ENCODE assay signal across 21 mouse cellular contexts in the genomic region with DNA sequence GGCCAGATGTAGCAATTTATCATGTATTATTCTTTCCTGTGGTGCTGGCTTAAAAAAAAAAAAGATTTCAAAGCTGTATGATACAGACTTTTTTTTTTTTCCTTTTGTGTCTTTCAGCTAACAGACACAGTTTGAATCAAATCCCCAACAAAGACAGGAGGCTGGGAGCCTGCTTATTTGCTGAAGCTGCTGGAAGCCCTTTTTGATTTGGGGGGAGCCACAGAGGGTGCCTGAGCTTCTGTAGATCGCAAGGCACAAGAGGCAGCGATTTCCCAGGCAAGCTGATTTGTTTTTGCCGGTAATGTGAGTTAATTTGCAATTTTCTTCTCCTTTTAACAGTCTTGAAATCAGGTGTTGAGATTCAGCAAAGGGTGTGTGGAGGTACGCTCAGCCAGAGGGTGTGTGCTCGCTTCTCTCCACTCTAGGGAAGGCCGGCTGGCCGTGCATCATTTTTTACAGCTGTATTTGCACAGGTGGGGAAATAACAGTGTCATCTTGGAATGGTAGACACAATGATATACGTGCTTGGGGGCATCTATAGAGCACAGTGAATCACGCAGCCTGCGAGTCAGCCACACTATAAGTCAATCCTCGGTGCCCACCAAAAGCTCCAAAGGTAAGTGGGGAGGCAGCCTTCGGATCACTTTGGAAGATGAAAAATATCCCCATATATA.
DNase-seq lines count a peak whose midpoint lies in the region; ATAC-seq and TF ChIP-seq lines count a peak whose summit lies in the region.
"Had no signal": no experiment of that assay in that cellular context is flagged by ENCODE, and none has a peak within 500 bp of the region (broad histone marks: within the 10 kb centered on the region; RNA-seq: fewer than 3 reads in every experiment).

No protein-coding gene starts in this region.

- no peak for DNase-seq in forebrain, embryonic 10.5 days (ENCODE audit: extremely low spot score, low spot score)
- DNase-seq in midbrain, embryonic 10.5 days (ENCODE audit: low spot score), result no peak
- no peak for DNase-seq in midbrain, postnatal 0 days (ENCODE audit: low spot score)
- no peak for DNase-seq in layer of hippocampus, adult 9-11 months
- no peak for DNase-seq in layer of hippocampus, postnatal 25 days (ENCODE audit: extremely low spot score in 1 of 2, low spot score in 1 of 2)
- DNase-seq: adrenal gland, postnatal 10 days; cerebellum, adult 11-12 months; cerebellum, postnatal 14 days; gastrocnemius, adult 2 months; kidney, adult 8-10 months; kidney, postnatal 14 days; thymus, postnatal 36 days had no signal

- H3K4me1 ChIP-seq in forebrain, embryonic 13.5 days, result peaks cover 28% of the 10 kb centered on the region
- peaks cover 15% of the 10 kb centered on the region for H3K4me1 ChIP-seq in forebrain, embryonic 10.5 days
- peaks cover 11% of the 10 kb centered on the region for H3K4me1 ChIP-seq in midbrain, embryonic 12.5 days
- peaks cover 11% of the 10 kb centered on the region; the same call in 1 of the 2 replicates for H3K4me1 ChIP-seq in midbrain, embryonic 10.5 days
- peaks cover 4% of the 10 kb centered on the region for H3K4me1 ChIP-seq in midbrain, postnatal 0 days (ENCODE audit: insufficient read depth, low read length)
- H3K4me1 ChIP-seq: embryonic facial prominence, embryonic 10.5 days; heart, embryonic 12.5 days; limb, embryonic 15.5 days; liver, embryonic 15.5 days had no signal

- H3K9me3 ChIP-seq in forebrain, embryonic 13.5 days (replicated peaks), result no peaks in the 10 kb centered on the region
- no peaks in the 10 kb centered on the region for H3K9me3 ChIP-seq in forebrain, embryonic 10.5 days
- H3K9me3 ChIP-seq in midbrain, embryonic 12.5 days, result no peaks in the 10 kb centered on the region
- no peaks in the 10 kb centered on the region for H3K9me3 ChIP-seq in midbrain, embryonic 10.5 days (replicated peaks)
- H3K9me3 ChIP-seq in midbrain, postnatal 0 days (ENCODE audit: low read length), result no peaks in the 10 kb centered on the region
- H3K9me3 ChIP-seq: embryonic facial prominence, embryonic 10.5 days; heart, embryonic 12.5 days; limb, embryonic 15.5 days; liver, embryonic 15.5 days had no signal

- ATAC-seq in forebrain, embryonic 13.5 days, result peak; percentile 27; the same call in 1 of the 2 replicates
- ATAC-seq in midbrain, embryonic 12.5 days (ENCODE audit: low FRiP score, low read depth), result no peak
- ATAC-seq in midbrain, postnatal 0 days (ENCODE audit: low FRiP score), result no peak
- ATAC-seq: activated CD4-positive, CD25-positive, alpha-beta regulatory T cell, adult 4 months had no signal

- no peaks in the 10 kb centered on the region for H3K27me3 ChIP-seq in forebrain, embryonic 13.5 days
- H3K27me3 ChIP-seq in forebrain, embryonic 10.5 days (ENCODE audit: poor library complexity, severe bottlenecking), result no peaks in the 10 kb centered on the region; the same call in 1 of the 2 replicates
- H3K27me3 ChIP-seq in midbrain, embryonic 12.5 days, result peaks cover 5% of the 10 kb centered on the region; the same call in 1 of the 2 replicates
- no peaks in the 10 kb centered on the region for H3K27me3 ChIP-seq in midbrain, embryonic 10.5 days (ENCODE audit: low read depth, poor library complexity, severe bottlenecking)
- no peaks in the 10 kb centered on the region for H3K27me3 ChIP-seq in midbrain, postnatal 0 days (ENCODE audit: insufficient read depth, low read length)
- H3K27me3 ChIP-seq: limb, embryonic 15.5 days; liver, embryonic 15.5 days had no signal

- H3K27ac ChIP-seq in forebrain, embryonic 13.5 days, result 0 out of 2 replicates have a peak overlapping the region, but pooled peaks have one; percentile 27
- H3K27ac ChIP-seq in forebrain, embryonic 10.5 days, result no peak overlapping the region
- no peak overlapping the region for H3K27ac ChIP-seq in midbrain, embryonic 12.5 days (replicated peaks)
- no peak overlapping the region for H3K27ac ChIP-seq in midbrain, embryonic 10.5 days (replicated peaks)
- H3K27ac ChIP-seq in midbrain, postnatal 0 days (ENCODE audit: low read depth, low read length), result peak overlapping the region; percentile 43; the same call in 1 of the 2 replicates
- H3K27ac ChIP-seq: embryonic facial prominence, embryonic 10.5 days; gastrocnemius, adult 2 months; layer of hippocampus, adult 2 months; limb, embryonic 15.5 days; liver, embryonic 15.5 days had no signal

- TF ChIP-seq CTCF in midbrain, postnatal 0 days (IDR thresholded peaks at IDR 0.05), result no peak

- no peak overlapping the region for H3K4me3 ChIP-seq in forebrain, embryonic 13.5 days
- H3K4me3 ChIP-seq in forebrain, embryonic 10.5 days, result no peak overlapping the region
- H3K4me3 ChIP-seq in midbrain, embryonic 12.5 days, result no peak overlapping the region
- H3K4me3 ChIP-seq in midbrain, embryonic 10.5 days, result no peak overlapping the region
- no peak overlapping the region for H3K4me3 ChIP-seq in midbrain, postnatal 0 days (ENCODE audit: low read depth, low read length)
- H3K4me3 ChIP-seq: embryonic facial prominence, embryonic 10.5 days; gastrocnemius, adult 2 months; heart, embryonic 12.5 days; layer of hippocampus, adult 2 months; limb, embryonic 15.5 days; liver, embryonic 15.5 days had no signal

- H3K36me3 ChIP-seq in forebrain, embryonic 13.5 days (ENCODE audit: poor library complexity, severe bottlenecking), result no peaks in the 10 kb centered on the region
- no peaks in the 10 kb centered on the region for H3K36me3 ChIP-seq in forebrain, embryonic 10.5 days (replicated peaks)
- no peaks in the 10 kb centered on the region for H3K36me3 ChIP-seq in midbrain, embryonic 12.5 days
- no peaks in the 10 kb centered on the region for H3K36me3 ChIP-seq in midbrain, embryonic 10.5 days
- H3K36me3 ChIP-seq in midbrain, postnatal 0 days (ENCODE audit: insufficient read depth, low read length), result no peaks in the 10 kb centered on the region
- H3K36me3 ChIP-seq: embryonic facial prominence, embryonic 10.5 days; G1E; heart, embryonic 12.5 days; limb, embryonic 15.5 days; liver, embryonic 15.5 days had no signal

- WGBS in forebrain, embryonic 13.5 days, result 39% methylated on average over 12 of the region's 12 CpGs
- WGBS in forebrain, embryonic 10.5 days, result 51% methylated on average over 12 of the region's 12 CpGs
- 38% methylated on average over 12 of the region's 12 CpGs for WGBS in midbrain, embryonic 12.5 days
- WGBS in midbrain, embryonic 10.5 days, result 45% methylated on average over 12 of the region's 12 CpGs
- WGBS in midbrain, postnatal 0 days, result 28% methylated on average over 12 of the region's 12 CpGs

- peak overlapping the region; percentile 24; the same call in 1 of the 2 replicates for H3K4me2 ChIP-seq in forebrain, embryonic 13.5 days
- H3K4me2 ChIP-seq in midbrain, embryonic 12.5 days (replicated peaks), result 0 out of 2 replicates have a peak overlapping the region, but pooled peaks have one; percentile 10
- H3K4me2 ChIP-seq in midbrain, postnatal 0 days (ENCODE audit: low read depth, low read length, poor library complexity, severe bottlenecking), result 0 out of 2 replicates have a peak overlapping the region, but pooled peaks have one; percentile 12
- H3K4me2 ChIP-seq: heart, embryonic 12.5 days; limb, embryonic 15.5 days; liver, embryonic 15.5 days had no signal

- 0 out of 2 replicates have a peak overlapping the region, but pooled peaks have one; percentile 17 for H3K9ac ChIP-seq in forebrain, embryonic 13.5 days
- no peak overlapping the region for H3K9ac ChIP-seq in midbrain, embryonic 12.5 days (replicated peaks)
- H3K9ac ChIP-seq in midbrain, postnatal 0 days (replicated peaks; ENCODE audit: low read length, poor library complexity, severe bottlenecking), result no peak overlapping the region
- H3K9ac ChIP-seq: heart, embryonic 12.5 days; limb, embryonic 15.5 days; liver, embryonic 15.5 days had no signal

Comparison
In these comparisons a context has a peak if more than half of its experiments do, and no peak if none do; other contexts are left out.
1. H3K27ac ChIP-seq: peak in forebrain, embryonic 13.5 days (single experiment) and midbrain, postnatal 0 days (single experiment); none in forebrain, embryonic 10.5 days (single experiment), midbrain, embryonic 12.5 days (single experiment) and midbrain, embryonic 10.5 days (single experiment).
2. Peak in every context shown above with its lines, with median percentiles within 50 percentile points of each other: H3K4me2 ChIP-seq.